Mouse (Mus musculus): ENCODE measurements at regions not wholly inside any gene's neighbourhood (a gene's known extent, or its start where the extent isn't known, plus 50 kb on each side); places are given as distances from the start of the nearest gene placed in this dataset.

- H3K27me3 ChIP-seq (ENCODE audit: control insufficient read depth in 1 of 2, insufficient read depth in 2 of 2, low read length in 2 of 2): no peaks in the 10 kb centered on the region
- H3K79me2 ChIP-seq (ENCODE audit: control insufficient read depth, insufficient read depth, low read length, poor library complexity): no peaks in the 10 kb centered on the region
- no peaks in the 10 kb centered on the region for H3K9me3 ChIP-seq (replicated peaks; ENCODE audit: insufficient read depth, low read length)
- H3K9ac ChIP-seq (ENCODE audit: control insufficient read depth, low read depth, low read length, poor library complexity, severe bottlenecking): no peak overlapping the region
- no peak overlapping the region for H3K4me3 ChIP-seq (ENCODE audit: control insufficient read depth in 1 of 2, insufficient read depth in 1 of 2, low read depth in 2 of 2, low read length in 2 of 2)
- H3K27ac ChIP-seq (ENCODE audit: control insufficient read depth, low read depth, low read length): no peak overlapping the region
- H3K36me3 ChIP-seq (ENCODE audit: control insufficient read depth in 1 of 2, insufficient read depth in 2 of 2, low read length in 2 of 2): no peaks in the 10 kb centered on the region
- no peak for TF ChIP-seq EP300 (IDR thresholded peaks at IDR 0.05; ENCODE audit: low read depth in 1 of 2, low read length in 2 of 2)
- TF ChIP-seq USF1 (IDR thresholded peaks at IDR 0.05; ENCODE audit: low read depth, low read length): no peak
- no peak for TF ChIP-seq SMC3 (IDR thresholded peaks at IDR 0.05; ENCODE audit: low read depth, low read length)
- TF ChIP-seq MXI1 (IDR thresholded peaks at IDR 0.05; ENCODE audit: low read depth, low read length): no peak
- TF ChIP-seq NRF1 (IDR thresholded peaks at IDR 0.05; ENCODE audit: insufficient read depth, low read depth, low read length, poor library complexity, severe bottlenecking): no peak
- no peak for TF ChIP-seq ZNF384 (IDR thresholded peaks at IDR 0.05; ENCODE audit: low read depth, low read length)
- no peak for TF ChIP-seq RCOR1 (IDR thresholded peaks at IDR 0.05; ENCODE audit: low read depth, low read length)
- TF ChIP-seq SIN3A (IDR thresholded peaks at IDR 0.05; ENCODE audit: low read length): no peak
- no peak for TF ChIP-seq CTCF (IDR thresholded peaks at IDR 0.05 in 2 of 3, conservative IDR thresholded peaks at IDR 0.05 in 1 of 3; ENCODE audit: control insufficient read depth in 1 of 3, insufficient read depth in 1 of 3, low read depth in 2 of 3, low read length in 3 of 3, poor library complexity in 1 of 3, severe bottlenecking in 1 of 3)
- TF ChIP-seq TAL1 (IDR thresholded peaks at IDR 0.05; ENCODE audit: low read length): no peak
- no peak for TF ChIP-seq GABPA (IDR thresholded peaks at IDR 0.05; ENCODE audit: low read depth, low read length)
- TF ChIP-seq MAZ (IDR thresholded peaks at IDR 0.05; ENCODE audit: low read depth, low read length): no peak
- TF ChIP-seq ELF1 (IDR thresholded peaks at IDR 0.05; ENCODE audit: low read depth, low read length): no peak
- TF ChIP-seq RAD21 (IDR thresholded peaks at IDR 0.05; ENCODE audit: low read depth, low read length): no peak
- TF ChIP-seq ZMIZ1 (IDR thresholded peaks at IDR 0.05; ENCODE audit: low read depth, low read length): no peak
- no peak for TF ChIP-seq KAT2A (conservative IDR thresholded peaks at IDR 0.05; ENCODE audit: low read depth, low read length)
- TF ChIP-seq BHLHE40 (IDR thresholded peaks at IDR 0.05; ENCODE audit: borderline replicate concordance, low read depth, low read length): no peak
- no peak for TF ChIP-seq ZC3H11A (IDR thresholded peaks at IDR 0.05; ENCODE audit: low read depth, low read length)
- no peak for TF ChIP-seq POLR2AphosphoS5 (IDR thresholded peaks at IDR 0.05; ENCODE audit: borderline replicate concordance, low read depth, low read length)
- no peak for DNase-seq (ENCODE audit: low read depth, low spot score)
- no peaks in the 10 kb centered on the region for H3K4me1 ChIP-seq (ENCODE audit: control insufficient read depth in 1 of 2, insufficient read depth in 2 of 2, low read length in 2 of 2)
Measured at GRCm38 (mm10) chr7:133234326-133234725, 110.2 kb upstream of the Ctbp2 start.

DNA sequence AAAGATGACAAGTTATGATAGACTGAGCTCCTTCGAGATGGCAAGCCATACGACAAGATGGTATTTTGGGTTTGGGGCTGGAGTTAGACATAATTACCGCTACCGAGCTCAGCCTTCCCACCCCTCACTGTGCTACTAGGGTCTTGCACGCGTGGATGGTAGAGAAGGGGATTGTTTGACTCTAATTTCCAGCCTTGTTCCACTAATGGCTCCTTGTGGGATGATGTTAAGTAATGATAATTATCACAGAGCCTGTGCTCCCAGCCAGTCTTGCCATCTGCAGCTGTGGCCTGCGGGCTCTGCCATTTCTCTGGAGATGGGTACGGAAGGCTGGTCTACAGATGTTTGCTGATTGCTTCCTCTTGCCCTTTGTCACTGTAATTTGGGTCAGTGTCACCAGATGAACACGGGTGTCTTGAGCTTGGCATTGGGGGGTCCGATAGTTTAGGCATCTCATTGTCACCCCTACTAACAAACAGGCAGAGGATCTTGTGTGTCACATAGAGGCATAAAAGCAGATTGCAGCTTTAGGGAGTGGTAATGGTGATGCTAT, 108.8 kb upstream of the Ctbp2 start:
- Histone ChIP-seq H3K27me3 (ENCODE audit: control insufficient read depth in 1 of 2, insufficient read depth in 2 of 2, low read length in 2 of 2) (no peaks in the 10 kb centered on the region), H3K27ac (ENCODE audit: control insufficient read depth, low read depth, low read length) (no peak overlapping the region), H3K79me2 (ENCODE audit: control insufficient read depth, insufficient read depth, low read length, poor library complexity) (no peaks in the 10 kb centered on the region), H3K4me1 (ENCODE audit: control insufficient read depth in 1 of 2, insufficient read depth in 2 of 2, low read length in 2 of 2) (no peaks in the 10 kb centered on the region), H3K4me3 (ENCODE audit: control insufficient read depth in 1 of 2, insufficient read depth in 1 of 2, low read depth in 2 of 2, low read length in 2 of 2) (no peak overlapping the region), H3K36me3 (ENCODE audit: control insufficient read depth in 1 of 2, insufficient read depth in 2 of 2, low read length in 2 of 2) (no peaks in the 10 kb centered on the region), H3K9me3 (replicated peaks; ENCODE audit: insufficient read depth, low read length) (no peaks in the 10 kb centered on the region), H3K9ac (ENCODE audit: control insufficient read depth, low read depth, low read length, poor library complexity, severe bottlenecking) (no peak overlapping the region)
- no peak for DNase-seq (ENCODE audit: low read depth, low spot score)
- TF ChIP-seq USF1 (IDR thresholded peaks at IDR 0.05; ENCODE audit: low read depth, low read length) (no peak), USF2 (IDR thresholded peaks at IDR 0.05; ENCODE audit: borderline replicate concordance in 1 of 2, insufficient read depth in 1 of 2, low read depth in 1 of 2, low read length in 2 of 2) (no peak), POLR2AphosphoS5 (IDR thresholded peaks at IDR 0.05; ENCODE audit: borderline replicate concordance, low read depth, low read length) (no peak), CHD2 (IDR thresholded peaks at IDR 0.05; ENCODE audit: low read length) (no peak)
